Mouse (Mus musculus): ENCODE measurements around the gene Serinc3.
A peak's percentile ranks its signal among the peaks of the same experiment; 100 is the strongest.

Gene Serinc3

GRCm38 (mm10) chr2:163620451-163620850, 24.5 kb downstream of the Serinc3 start:
- DNase-seq, result no peak

GRCm38 (mm10) chr2:163617874-163618273, 27.1 kb downstream of the Serinc3 start:
- no peak for DNase-seq

- DNase-seq, result no peak
Observed at GRCm38 (mm10) chr2:163617232-163617863, 27.6 kb downstream of the Serinc3 start.

- DNase-seq, result no peak
Observed at GRCm38 (mm10) chr2:163616652-163617227, 28.2 kb downstream of the Serinc3 start.

- DNase-seq, result no peak
Observed at GRCm38 (mm10) chr2:163615906-163616651, 28.9 kb downstream of the Serinc3 start.

- no peak for DNase-seq
Observed at GRCm38 (mm10) chr2:163615401-163615800, 29.5 kb downstream of the Serinc3 start.

- DNase-seq, result no peak
Observed at GRCm38 (mm10) chr2:163613990-163614389, 30.9 kb downstream of the Serinc3 start.

- DNase-seq, result no peak
Observed at GRCm38 (mm10) chr2:163613206-163613605, 31.7 kb downstream of the Serinc3 start.

- DNase-seq, result no peak
Observed at GRCm38 (mm10) chr2:163611176-163611575, 33.8 kb downstream of the Serinc3 start.

GRCm38 (mm10) chr2:163609281-163609975, 35.5 kb downstream of the Serinc3 start:
- DNase-seq, result peak; percentile 31

- DNase-seq, result no peak
Observed at GRCm38 (mm10) chr2:163608008-163608407, 36.9 kb downstream of the Serinc3 start.

GRCm38 (mm10) chr2:163606161-163606560, 38.8 kb downstream of the Serinc3 start:
- no peak for DNase-seq

- DNase-seq, result peak; percentile 81
Observed at GRCm38 (mm10) chr2:163602101-163602971, 42.6 kb downstream of the Serinc3 start, which contains the start of gene Ttpal. TSS of gene Ttpal (plus strand) at chr2:163602314.

GRCm38 (mm10) chr2:163601712-163602100, 43.2 kb downstream of the Serinc3 start:
- DNase-seq, result peak; percentile 33

GRCm38 (mm10) chr2:163601066-163601465, 43.9 kb downstream of the Serinc3 start:
- DNase-seq, result no peak

GRCm38 (mm10) chr2:163599226-163599625, 45.7 kb downstream of the Serinc3 start:
- DNase-seq, result peak; percentile 68

GRCm38 (mm10) chr2:163597661-163598060, 47.3 kb downstream of the Serinc3 start:
- DNase-seq, result no peak

- no peak for DNase-seq
Observed at GRCm38 (mm10) chr2:163596873-163597155, 48.1 kb downstream of the Serinc3 start.

GRCm38 (mm10) chr2:163596057-163596872, 48.7 kb downstream of the Serinc3 start:
- no peak for DNase-seq

- no peak for DNase-seq
Observed at GRCm38 (mm10) chr2:163595119-163595518, 49.8 kb downstream of the Serinc3 start.

- DNase-seq, result no peak
Observed at GRCm38 (mm10) chr2:163593636-163594282, 51.2 kb downstream of the Serinc3 start.
